ENCODE assay signal across 21 mouse cellular contexts in the genomic region with DNA sequence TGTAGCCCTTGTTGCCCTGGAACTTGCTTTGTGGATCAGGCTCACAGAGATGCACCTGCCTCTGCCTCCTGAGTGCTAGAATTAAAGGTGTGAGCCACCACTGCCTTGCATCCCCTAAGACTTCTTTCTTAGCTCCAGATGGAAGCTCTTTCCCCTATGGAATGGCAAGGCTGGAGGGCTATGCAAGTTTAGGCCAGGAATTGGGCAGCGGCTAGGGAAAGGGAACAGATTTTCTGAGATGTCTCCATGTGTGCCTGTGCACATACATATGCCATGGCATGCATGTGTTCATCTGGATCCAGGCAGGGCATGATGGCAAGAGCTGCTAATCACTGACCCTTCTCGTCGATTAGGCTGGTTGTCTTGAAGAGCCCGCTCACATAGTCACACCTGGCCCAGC. TPM values are rescaled to one million over a fixed set of nuclear protein-coding genes. Genes with fewer than 3 reads are reported as not detected.
"Had no signal": no experiment of that assay in that cellular context is flagged by ENCODE, and none has a peak within 500 bp of the region (broad histone marks: within the 10 kb centered on the region; RNA-seq: fewer than 3 reads in every experiment).

No protein-coding gene starts in this region.

- H3K36me3 ChIP-seq: midbrain, embryonic 15.5 days; neural tube, embryonic 15.5 days had no signal

- H3K4me3 ChIP-seq: lung, embryonic 15.5 days; megakaryocyte, embryonic 14.5 days; midbrain, embryonic 13.5 days; midbrain, embryonic 15.5 days; neural tube, embryonic 13.5 days; neural tube, embryonic 15.5 days had no signal

- DNase-seq: liver, postnatal 0 days; lung, adult 2 months; lung, postnatal 14 days; lung, postnatal 36 days; retina, postnatal 1 day; right cerebral cortex, adult 18-20 months; right cerebral cortex, postnatal 25 days; right cerebral cortex, postnatal 4 days; spleen, adult 18-20 months; thymus, adult 18-20 months; thymus, postnatal 14 days; thymus, postnatal 36 days had no signal

- H3K27me3 ChIP-seq: lung, embryonic 15.5 days; megakaryocyte, embryonic 14.5 days; midbrain, embryonic 13.5 days; midbrain, embryonic 15.5 days; neural tube, embryonic 13.5 days; neural tube, embryonic 15.5 days had no signal

- H3K27ac ChIP-seq: lung, embryonic 15.5 days; macrophage; midbrain, embryonic 13.5 days; midbrain, embryonic 15.5 days; neural tube, embryonic 13.5 days; neural tube, embryonic 15.5 days had no signal

- H3K9ac ChIP-seq: liver, postnatal 0 days; lung, embryonic 15.5 days; midbrain, embryonic 13.5 days; midbrain, embryonic 15.5 days; neural tube, embryonic 13.5 days; neural tube, embryonic 15.5 days had no signal

RNA-seq across cellular contexts. Expression of a gene that starts 21.5 kb away (rescaled TPM):
- total RNA-seq: megakaryocyte progenitor cell, adult 5-6 weeks; monocyte, adult 5-6 weeks had no signal
- polyA plus RNA-seq: liver, postnatal 0 days; macrophage had no signal

RNA-seq across cellular contexts. Expression of a gene that starts 27.3 kb away (rescaled TPM):
- total RNA-seq: megakaryocyte progenitor cell, adult 5-6 weeks; monocyte, adult 5-6 weeks had no signal
- polyA plus RNA-seq: macrophage had no signal
